Mouse (Mus musculus) midbrain, embryonic 13.5 days (tissue): ENCODE measurements around the gene Taar8c. TPM values are rescaled to one million over a fixed set of nuclear protein-coding genes. Genes with fewer than 3 reads are reported as not detected.
"Not testable (repeated sequence)": the region's sequence is repeated elsewhere in the genome, so short reads cannot be mapped to it uniquely, and the experiment has no call there.

Experiments used
- ATAC-seq: fragments of 200-750 bp; cut with Nextera tagmentation; 2 replicates; pipeline ENCODE4 v1.8.0; 2017; ENCODE audit warnings: mild to moderate bottlenecking, moderate TSS enrichment, moderate library complexity
- H3K27ac ChIP-seq: fragments of 300-500 bp; sonication (generic); 2 replicates; pipeline ENCODE4 v1.5.1; 2015; ENCODE audit warnings: inconsistent platforms, mild to moderate bottlenecking, moderate library complexity
- H3K27me3 ChIP-seq: fragments of 300-500 bp; sonication (generic); 2 replicates; pipeline ENCODE4 v1.6.1; 2015; ENCODE audit warnings: mild to moderate bottlenecking, inconsistent platforms
- H3K36me3 ChIP-seq: fragments of 300-500 bp; sonication (generic); 2 replicates; pipeline ENCODE4 v1.6.1; 2015; ENCODE audit warnings: mild to moderate bottlenecking, inconsistent platforms
- H3K4me1 ChIP-seq: fragments of 300-500 bp; sonication (generic); replicated peaks from 2 replicates; pipeline ENCODE4 v1.6.1; 2015; ENCODE audit warnings: inconsistent platforms
- H3K4me2 ChIP-seq: fragments of 300-500 bp; sonication (generic); replicated peaks from 2 replicates; pipeline ENCODE4 v1.6.1; 2015; ENCODE audit warnings: moderate library complexity, mild to moderate bottlenecking, inconsistent platforms
- H3K4me3 ChIP-seq: fragments of 300-500 bp; sonication (generic); replicated peaks from 2 replicates; pipeline ENCODE4 v1.5.1; 2015; ENCODE audit warnings: mild to moderate bottlenecking, inconsistent platforms
- H3K9ac ChIP-seq: fragments of 300-500 bp; sonication (generic); replicated peaks from 2 replicates; pipeline ENCODE4 v1.6.1; 2015; ENCODE audit warnings: mild to moderate bottlenecking, inconsistent platforms
- H3K9me3 ChIP-seq: fragments of 300-500 bp; sonication (generic); 2 replicates; pipeline ENCODE4 v1.6.1; 2016; ENCODE audit warnings: mild to moderate bottlenecking, inconsistent platforms
- WGBS: fragments of 180-500 bp; shearing (Covaris S2); methylation state at CpG from one replicate; pipeline ENCODE4 v1.1.7; 2015; 5-methylcytosine and 5-hydroxymethylcytosine counted together
- polyA plus RNA-seq: library from polyadenylated mRNA; unstranded; fragments of >200 nt; fragmentation: Nextera tagmentation; extraction: Ambion mirVana; gene quantifications from 2 replicates; pipeline ENCODE4 v1.2.1, GENCODE M21; 2015

The Taar8c gene
- polyA plus RNA-seq, 1 experiment from 2014 or later, result not detected

DNA sequence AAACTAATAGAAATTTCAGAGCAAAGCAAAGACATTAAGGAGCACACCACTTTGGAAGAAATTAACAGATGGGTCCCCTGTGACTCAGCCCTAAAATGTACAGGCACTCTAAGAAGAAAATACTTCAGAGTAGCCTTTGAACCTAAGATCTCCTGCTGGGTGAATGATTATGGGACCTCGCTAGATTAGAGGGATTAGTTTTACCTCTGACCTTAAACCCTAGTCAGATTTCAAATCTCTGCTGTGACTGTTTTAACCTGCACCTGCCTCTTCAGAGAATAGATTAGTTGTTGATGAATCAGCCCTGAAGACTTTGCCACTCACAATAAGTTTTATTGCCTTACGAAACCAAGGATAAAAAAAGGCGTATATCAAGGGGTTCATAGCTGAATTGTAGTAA is 6.5 kb upstream of the Taar8c start:
- no peak overlapping the region for H3K27ac ChIP-seq
- no peaks in the 10 kb centered on the region for H3K27me3 ChIP-seq
- H3K4me2 ChIP-seq, result no peak overlapping the region
- H3K4me1 ChIP-seq, result no peaks in the 10 kb centered on the region
- H3K4me3 ChIP-seq, result no peak overlapping the region
- H3K9me3 ChIP-seq, result no peaks in the 10 kb centered on the region
- no peak for ATAC-seq
- 38% methylated on average over 3 of the region's 3 CpGs for WGBS
- H3K36me3 ChIP-seq, result no peaks in the 10 kb centered on the region
- H3K9ac ChIP-seq, result no peak overlapping the region

DNA sequence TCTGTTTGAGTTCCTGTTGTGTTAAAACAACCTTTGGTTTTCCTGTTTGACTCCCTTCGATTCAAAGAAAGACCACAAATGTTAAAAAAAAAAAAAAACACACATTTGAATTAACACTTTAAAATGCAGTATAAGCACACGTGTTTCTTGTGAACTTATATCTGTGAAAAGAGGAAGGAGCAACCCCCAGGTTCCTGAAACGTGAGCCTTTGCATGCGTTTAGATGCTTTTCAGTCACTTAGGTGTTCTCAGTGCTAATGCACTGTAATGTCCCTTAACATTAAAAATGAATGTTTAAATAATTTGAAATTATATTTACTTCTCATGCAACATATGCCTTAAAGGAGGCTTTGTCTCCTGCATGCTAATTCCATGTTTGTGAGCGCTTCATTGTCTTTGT is 6.0 kb upstream of the Taar8c start:
- Histone ChIP-seq H3K36me3 (no peaks in the 10 kb centered on the region), H3K4me1 (no peaks in the 10 kb centered on the region), H3K9ac (no peak overlapping the region), H3K27ac (no peak overlapping the region), H3K27me3 (no peaks in the 10 kb centered on the region), H3K4me3 (no peak overlapping the region), H3K9me3 (no peaks in the 10 kb centered on the region), H3K4me2 (no peak overlapping the region)
- no peak for ATAC-seq
- WGBS, result 67% methylated on average over 5 of the region's 5 CpGs

DNA sequence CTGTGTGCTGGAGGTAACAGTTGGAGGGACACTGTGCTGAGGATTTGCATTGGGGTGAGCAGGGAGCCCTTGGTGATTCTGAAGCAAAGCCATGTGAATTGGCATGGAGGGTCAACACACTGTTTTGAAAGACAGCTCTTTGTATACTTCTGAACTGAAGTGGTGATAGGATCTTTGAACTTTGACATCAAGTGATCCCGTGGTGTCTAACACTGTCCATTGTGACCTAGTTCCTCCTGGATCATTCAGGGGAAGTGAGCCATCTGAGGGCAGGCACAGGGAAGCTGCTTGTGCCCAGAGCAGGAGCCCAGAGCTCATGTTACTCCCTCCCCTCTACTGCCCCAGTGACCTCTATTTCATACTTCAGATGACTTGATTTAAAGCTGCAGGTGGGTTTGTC is 1.6 kb upstream of the Taar8c start:
- H3K4me1 ChIP-seq, H3K36me3 ChIP-seq, H3K4me2 ChIP-seq, H3K9me3 ChIP-seq, H3K27me3 ChIP-seq, H3K9ac ChIP-seq, ATAC-seq, H3K27ac ChIP-seq, H3K4me3 ChIP-seq: not testable (repeated sequence)
- 57% methylated on average over 1 of the region's 1 CpGs for WGBS

DNA sequence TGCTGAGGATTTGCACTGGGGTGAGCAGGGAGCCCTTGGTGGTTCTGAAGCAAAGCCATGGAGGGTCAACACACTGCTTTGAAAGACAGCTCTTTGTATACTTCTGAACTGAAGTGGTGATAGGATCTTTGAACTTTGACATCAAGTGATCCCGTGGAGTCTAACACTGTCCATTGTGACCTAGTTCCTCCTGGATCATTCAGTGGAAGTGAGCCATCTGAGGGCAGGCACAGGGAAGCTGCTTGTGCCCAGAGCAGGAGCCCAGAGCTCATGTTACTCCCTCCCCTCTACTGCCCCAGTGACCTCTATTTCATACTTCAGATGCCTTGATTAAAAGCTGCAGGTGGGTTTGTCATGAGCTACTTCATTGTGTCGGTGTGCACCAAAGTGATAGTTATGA is 4.7 kb downstream of the Taar8c start:
- H3K9ac ChIP-seq, H3K4me1 ChIP-seq, H3K4me3 ChIP-seq, H3K36me3 ChIP-seq, H3K27me3 ChIP-seq, H3K27ac ChIP-seq, H3K9me3 ChIP-seq, H3K4me2 ChIP-seq, ATAC-seq: not testable (repeated sequence)
- WGBS, result 57% methylated on average over 2 of the region's 2 CpGs

DNA sequence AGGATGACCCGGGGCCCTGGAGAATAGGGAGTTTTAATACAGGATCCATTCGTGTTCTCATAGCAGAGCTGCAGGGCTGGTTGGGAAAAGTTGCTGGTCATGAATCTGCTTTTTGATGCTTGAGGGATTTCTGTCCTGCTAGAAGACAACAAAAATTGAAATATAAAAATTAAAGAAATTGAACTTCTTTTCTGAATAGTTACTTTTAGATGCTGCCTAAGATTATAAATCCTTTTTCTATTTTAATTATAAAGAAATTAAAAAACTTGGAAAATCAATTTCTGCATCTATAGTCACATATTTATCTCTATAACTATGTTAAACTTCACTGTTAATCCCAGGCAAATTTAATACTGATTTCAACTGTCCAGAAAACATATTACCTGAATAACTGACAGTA is 9.5 kb downstream of the Taar8c start, which contains the start of gene Taar8b:
Taar8b (minus strand) TSS at position 101 of the 400 bp plus-strand sequence.
- Histone ChIP-seq H3K4me3 (no peak within 1 kb of the TSS), H3K27me3 (no peaks in the 10 kb centered on the region)

DNA sequence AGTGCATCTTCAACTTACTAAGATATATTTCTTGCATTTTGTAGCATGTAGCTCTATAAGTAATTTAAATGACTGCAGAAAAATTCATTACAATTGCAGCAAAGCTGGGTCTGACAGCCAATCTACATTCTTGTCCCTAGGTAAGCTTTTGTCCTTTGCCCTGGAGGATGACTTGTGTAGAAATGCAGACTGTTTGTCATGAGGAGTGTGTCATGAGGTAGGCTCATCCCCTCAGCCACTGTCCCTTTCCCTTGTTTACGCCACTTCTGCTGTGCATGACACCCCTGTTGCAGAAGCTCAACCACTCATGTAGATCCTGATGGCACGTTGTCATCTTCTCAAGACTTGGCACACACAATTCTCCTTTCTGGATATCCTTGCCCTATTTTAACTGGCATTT is 14.5 kb downstream of the Taar8c start:
- H3K27me3 ChIP-seq, result no peaks in the 10 kb centered on the region
- H3K4me2 ChIP-seq, result no peak overlapping the region
- H3K36me3 ChIP-seq, result no peaks in the 10 kb centered on the region
- no peak overlapping the region for H3K9ac ChIP-seq
- no peak for ATAC-seq
- H3K4me1 ChIP-seq, result no peaks in the 10 kb centered on the region
- no peak overlapping the region for H3K27ac ChIP-seq
- WGBS, result 91% methylated on average over 2 of the region's 2 CpGs
- no peaks in the 10 kb centered on the region for H3K9me3 ChIP-seq
- H3K4me3 ChIP-seq, result no peak overlapping the region

More for the DNA sequence above, 9.5 kb downstream of the Taar8c start, which contains the start of gene Taar8b:
- no peak within 1 kb of the TSS for H3K9ac ChIP-seq
- H3K36me3 ChIP-seq, result no peaks in the 10 kb centered on the region
- H3K9me3 ChIP-seq, result no peaks in the 10 kb centered on the region
- no peak for ATAC-seq
- no peak within 1 kb of the TSS for H3K4me2 ChIP-seq
- no peaks in the 10 kb centered on the region for H3K4me1 ChIP-seq
- H3K27ac ChIP-seq, result no peak within 1 kb of the TSS
- WGBS, result 82% methylated on average over 2 of the region's 2 CpGs

DNA sequence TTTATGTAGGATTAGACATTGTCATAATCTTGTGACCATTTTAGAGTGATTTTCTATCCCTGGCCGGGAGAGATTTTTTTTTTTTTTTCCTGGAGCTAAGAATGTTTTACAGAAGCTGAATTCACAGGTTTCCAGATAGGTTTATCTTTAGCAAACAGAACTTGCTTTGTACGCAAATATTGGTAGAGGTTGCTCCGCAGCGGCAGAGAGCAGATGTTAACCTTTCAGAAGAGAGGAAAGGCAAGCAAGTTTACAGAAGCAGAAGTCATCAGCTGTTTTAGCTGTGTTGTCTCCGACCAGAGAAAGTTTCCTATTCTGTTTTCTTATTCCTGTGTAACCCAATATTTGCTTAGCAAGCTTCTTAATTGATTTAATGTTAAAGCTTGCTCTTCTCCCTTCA is 15.2 kb downstream of the Taar8c start:
- H3K27ac ChIP-seq, result no peak overlapping the region
- no peaks in the 10 kb centered on the region for H3K4me1 ChIP-seq
- H3K36me3 ChIP-seq, result no peaks in the 10 kb centered on the region
- no peak overlapping the region for H3K4me2 ChIP-seq
- H3K27me3 ChIP-seq, result no peaks in the 10 kb centered on the region
- WGBS, result 76% methylated on average over 5 of the region's 5 CpGs
- H3K9me3 ChIP-seq, result no peaks in the 10 kb centered on the region
- no peak overlapping the region for H3K4me3 ChIP-seq
- no peak for ATAC-seq
- H3K9ac ChIP-seq, result no peak overlapping the region

DNA sequence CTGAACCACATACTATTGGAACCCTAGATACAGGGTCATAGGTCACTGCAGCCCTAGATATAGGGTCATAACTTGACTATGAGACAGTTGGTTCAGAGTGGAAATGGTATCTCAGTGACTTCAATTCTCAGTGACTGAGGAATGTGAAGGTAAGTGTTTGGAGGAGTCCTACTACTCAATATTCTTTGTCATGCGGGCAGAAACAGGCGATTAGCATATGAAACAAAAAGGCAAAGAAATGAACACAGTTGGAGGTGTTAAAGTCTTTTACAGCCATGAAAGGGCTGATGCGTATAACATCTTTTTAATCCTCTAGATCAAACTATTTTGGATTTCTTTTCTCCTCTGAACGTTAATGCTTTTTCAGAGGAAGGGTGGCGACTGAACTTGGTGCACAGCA is 15.8 kb downstream of the Taar8c start:
- 38% methylated on average over 5 of the region's 5 CpGs for WGBS

DNA sequence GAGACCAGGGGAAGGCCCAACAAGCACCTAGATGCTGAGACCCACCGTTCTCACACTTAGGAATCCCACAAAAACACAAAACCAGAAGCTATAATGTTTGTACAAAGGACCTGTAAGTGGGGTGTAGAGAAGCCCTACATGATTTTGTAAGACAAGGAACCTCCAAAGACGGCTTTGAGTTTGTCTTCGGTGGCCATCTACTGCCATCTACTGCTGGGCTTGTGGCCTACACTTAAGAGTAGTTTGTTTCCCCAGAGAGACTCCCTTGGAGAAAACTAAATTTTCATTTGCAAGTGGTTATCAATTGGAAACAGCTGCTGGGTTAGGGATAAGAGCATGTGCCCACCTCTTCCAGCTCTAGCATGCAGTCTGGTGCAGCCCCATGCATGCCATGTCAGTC is 21.5 kb downstream of the Taar8c start:
- 46% methylated on average over 3 of the region's 3 CpGs for WGBS
- no peak overlapping the region for H3K9ac ChIP-seq
- H3K9me3 ChIP-seq, result no peaks in the 10 kb centered on the region
- no peak overlapping the region for H3K27ac ChIP-seq
- H3K36me3 ChIP-seq, result no peaks in the 10 kb centered on the region
- H3K4me3 ChIP-seq, result no peak overlapping the region
- no peaks in the 10 kb centered on the region for H3K4me1 ChIP-seq
- H3K27me3 ChIP-seq, result no peaks in the 10 kb centered on the region
- ATAC-seq, result no peak
- H3K4me2 ChIP-seq, result no peak overlapping the region

More for the DNA sequence above, 15.8 kb downstream of the Taar8c start:
- H3K9me3 ChIP-seq, result no peaks in the 10 kb centered on the region
- no peak overlapping the region for H3K4me3 ChIP-seq
- H3K36me3 ChIP-seq, result no peaks in the 10 kb centered on the region
- H3K4me1 ChIP-seq, result no peaks in the 10 kb centered on the region
- no peak overlapping the region for H3K4me2 ChIP-seq
- no peak for ATAC-seq
- H3K9ac ChIP-seq, result no peak overlapping the region
- no peak overlapping the region for H3K27ac ChIP-seq
- H3K27me3 ChIP-seq, result no peaks in the 10 kb centered on the region

DNA sequence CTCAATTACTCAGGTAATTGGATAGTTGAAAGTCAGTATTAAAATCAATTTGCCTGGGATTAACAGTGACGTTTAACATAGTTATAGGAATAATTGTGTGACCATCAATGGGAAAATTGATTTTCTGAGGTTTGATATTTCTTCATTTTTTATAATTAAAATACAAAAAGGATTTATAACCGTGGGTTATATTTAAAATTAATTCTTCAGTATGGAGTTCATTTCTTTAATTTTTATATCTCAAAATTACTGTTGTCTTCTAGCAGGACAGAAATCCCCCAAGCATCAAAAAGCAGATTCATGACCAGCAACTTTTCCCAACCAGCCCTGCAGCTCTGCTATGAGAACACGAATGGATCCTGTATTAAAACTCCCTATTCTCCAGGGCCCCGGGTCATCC is 25.5 kb downstream of the Taar8c start, which contains the start of gene Taar8a:
Taar8a (plus strand) TSS at position 301 of the 400 bp plus-strand sequence.
- H3K9ac ChIP-seq, H3K9me3 ChIP-seq, H3K27me3 ChIP-seq, H3K36me3 ChIP-seq, H3K4me1 ChIP-seq, H3K4me3 ChIP-seq, ATAC-seq, H3K4me2 ChIP-seq, H3K27ac ChIP-seq: not testable (repeated sequence)
- WGBS, result 85% methylated on average over 2 of the region's 4 CpGs

DNA sequence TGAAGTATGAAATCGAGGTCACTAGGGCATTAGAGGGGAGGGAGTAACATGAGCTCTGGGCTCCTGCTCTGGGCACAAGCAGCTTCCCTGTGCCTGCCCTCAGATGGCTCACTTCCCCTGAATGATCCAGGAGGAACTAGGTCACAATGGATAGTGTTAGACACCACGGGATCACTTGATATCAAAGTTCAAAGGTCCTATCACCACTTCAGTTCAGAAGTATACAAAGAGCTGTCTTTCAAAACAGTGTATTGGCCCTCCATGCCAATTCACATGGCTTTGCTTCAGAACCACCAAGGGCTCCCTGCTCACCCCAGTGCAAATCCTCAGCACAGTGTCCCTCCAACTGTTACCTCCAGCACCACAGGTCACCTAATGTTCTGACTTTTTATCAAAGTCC is 27.0 kb downstream of the Taar8c start:
- not testable (repeated sequence) for H3K9me3 ChIP-seq, H3K4me2 ChIP-seq, H3K27ac ChIP-seq, H3K9ac ChIP-seq, H3K4me3 ChIP-seq, H3K36me3 ChIP-seq, H3K4me1 ChIP-seq, H3K27me3 ChIP-seq, ATAC-seq
- WGBS, result 49% methylated on average over 2 of the region's 2 CpGs

DNA sequence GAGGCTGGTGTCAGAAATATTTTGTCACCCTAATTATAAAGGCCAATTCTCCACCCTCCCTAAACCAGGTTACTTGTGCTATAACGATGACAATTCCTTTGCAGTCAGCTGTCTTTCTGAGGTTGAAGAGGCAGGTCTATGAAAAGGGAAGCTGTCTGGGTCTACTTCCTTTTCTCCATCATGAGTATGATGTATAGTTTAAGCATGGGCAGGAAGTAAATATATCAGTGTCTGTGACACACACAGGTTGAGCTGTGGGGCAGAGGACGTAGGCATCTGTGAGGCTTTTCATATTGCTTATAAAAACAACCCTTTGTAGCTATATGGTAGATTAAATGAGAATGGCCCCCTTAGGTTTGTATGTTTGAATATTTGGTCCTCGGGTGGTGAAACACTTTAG is 42.7 kb downstream of the Taar8c start:
- no peak for ATAC-seq
- no peak overlapping the region for H3K4me2 ChIP-seq
- H3K36me3 ChIP-seq, result no peaks in the 10 kb centered on the region
- no peaks in the 10 kb centered on the region for H3K4me1 ChIP-seq
- H3K4me3 ChIP-seq, result no peak overlapping the region
- 94% methylated on average over 3 of the region's 3 CpGs for WGBS
- no peaks in the 10 kb centered on the region for H3K27me3 ChIP-seq
- H3K9me3 ChIP-seq, result no peaks in the 10 kb centered on the region
- no peak overlapping the region for H3K9ac ChIP-seq
- H3K27ac ChIP-seq, result no peak overlapping the region

DNA sequence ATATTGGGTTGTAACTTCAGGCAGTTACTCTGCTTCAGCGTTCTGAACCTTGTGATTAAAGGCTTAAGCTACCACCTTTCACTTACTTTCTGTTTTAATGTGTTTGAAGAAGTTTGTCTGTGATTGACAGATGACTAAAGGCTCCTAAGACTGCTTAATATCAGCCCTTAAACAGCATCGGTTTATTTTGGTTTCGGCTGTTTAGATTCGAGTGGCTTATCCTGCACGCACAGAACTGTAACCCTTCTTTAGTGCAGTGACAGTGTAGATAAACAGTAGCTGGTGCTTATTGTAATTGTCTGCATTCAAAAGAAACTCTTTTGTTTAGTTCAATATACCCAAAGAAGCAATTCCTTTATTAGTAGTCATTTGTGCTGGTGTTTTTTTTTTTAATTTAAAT is 49.7 kb downstream of the Taar8c start:
- no peak for ATAC-seq
- Histone ChIP-seq H3K9me3 (no peaks in the 10 kb centered on the region), H3K4me3 (no peak overlapping the region), H3K27me3 (no peaks in the 10 kb centered on the region), H3K4me2 (no peak overlapping the region), H3K27ac (no peak overlapping the region), H3K9ac (no peak overlapping the region), H3K4me1 (no peaks in the 10 kb centered on the region), H3K36me3 (no peaks in the 10 kb centered on the region)
- WGBS, result 76% methylated on average over 5 of the region's 5 CpGs
